Mouse (Mus musculus) testis, postnatal 14 days (tissue): ENCODE results near the gene Ucp1.
A peak's percentile ranks its signal among the peaks of the same experiment; 100 is the strongest.

Experiments
- DNase-seq: peaks from one replicate; pipeline ENCODE4 v3.0.0; 2021; ENCODE audit warnings: low spot score

Ucp1 gene

DNA sequence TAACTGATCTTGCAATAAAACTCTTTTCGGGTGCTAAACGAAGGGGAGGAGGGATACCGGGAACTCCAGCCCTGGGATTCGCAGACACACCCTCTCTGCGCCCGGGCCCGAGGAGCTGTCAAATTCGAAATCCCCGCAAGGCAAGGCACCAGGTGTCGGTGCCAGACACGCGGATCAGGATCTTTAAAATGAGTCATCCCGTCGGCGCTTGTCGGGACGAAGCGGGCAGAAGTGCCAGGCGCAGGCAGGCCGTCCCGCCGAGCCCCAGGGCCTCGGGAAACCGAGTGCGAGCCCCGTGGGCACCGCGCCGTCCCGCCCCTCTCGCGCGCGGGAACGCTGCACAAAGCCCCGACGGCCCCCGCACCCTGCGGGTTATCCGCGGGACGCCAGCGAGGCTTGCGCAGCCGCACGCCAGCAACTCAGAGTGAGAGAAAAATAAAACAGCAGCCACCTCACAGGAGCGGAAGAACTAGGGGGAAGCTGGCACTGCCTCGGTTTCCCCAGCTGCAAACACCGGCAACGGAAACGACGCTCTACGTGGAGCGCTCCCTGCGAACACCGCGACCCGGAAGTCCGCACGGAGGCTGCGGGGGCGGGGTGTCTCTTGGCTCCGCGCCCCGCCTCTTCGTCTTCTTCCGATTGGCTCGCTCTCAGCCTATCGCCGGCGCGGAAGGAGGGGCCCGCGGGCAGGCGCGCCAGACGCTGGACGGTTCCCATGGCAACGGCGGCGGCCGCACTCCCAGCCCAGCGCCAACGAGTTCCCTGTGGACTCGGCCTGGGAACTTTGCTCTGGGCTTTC, 41.9 kb downstream of the Ucp1 start, which contains the start of gene Elmod2:
Elmod2 (minus strand) TSS at position 588 of the 799 bp plus-strand sequence.
- DNase-seq, result peak; percentile 97

DNA sequence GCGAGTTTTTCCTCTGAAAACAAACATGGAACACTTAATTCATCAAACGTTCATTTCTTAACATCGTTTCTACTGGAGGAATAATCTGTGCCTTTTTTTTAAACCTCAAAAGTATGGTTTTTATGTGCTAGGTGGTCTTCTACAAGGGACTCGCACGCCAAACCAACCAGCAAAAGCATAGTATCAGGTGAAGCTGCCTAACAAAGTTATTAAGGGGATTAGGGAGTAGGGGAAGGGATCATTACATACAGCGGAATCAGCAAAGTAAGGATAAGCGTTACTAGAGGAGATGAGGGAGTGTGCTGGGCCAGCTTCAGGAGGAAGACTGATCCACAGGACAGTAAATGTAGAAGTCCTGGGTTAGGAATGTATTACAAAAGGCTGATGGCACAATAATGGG, 42.7 kb downstream of the Ucp1 start:
- DNase-seq, result no peak

DNA sequence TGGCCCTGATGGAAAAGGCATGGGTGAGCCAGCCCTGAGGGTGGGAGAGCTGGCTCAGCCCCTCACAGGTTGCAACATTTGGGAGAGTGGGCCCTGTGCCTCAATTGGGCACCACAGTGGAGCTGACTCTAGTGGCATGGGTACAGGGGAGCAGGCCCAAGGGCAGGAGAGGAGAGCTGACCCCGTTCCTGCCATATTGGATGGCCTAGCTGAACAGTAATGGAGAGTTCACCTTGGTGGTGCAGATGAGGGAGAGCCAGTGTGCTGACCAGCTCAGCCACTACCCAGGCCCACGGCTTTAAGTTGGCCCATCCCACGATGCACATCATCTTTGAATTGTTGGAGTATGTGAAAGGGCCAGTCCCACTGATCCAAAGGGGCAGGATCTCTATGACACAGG, 51.9 kb downstream of the Ucp1 start:
- DNase-seq, result no peak

DNA sequence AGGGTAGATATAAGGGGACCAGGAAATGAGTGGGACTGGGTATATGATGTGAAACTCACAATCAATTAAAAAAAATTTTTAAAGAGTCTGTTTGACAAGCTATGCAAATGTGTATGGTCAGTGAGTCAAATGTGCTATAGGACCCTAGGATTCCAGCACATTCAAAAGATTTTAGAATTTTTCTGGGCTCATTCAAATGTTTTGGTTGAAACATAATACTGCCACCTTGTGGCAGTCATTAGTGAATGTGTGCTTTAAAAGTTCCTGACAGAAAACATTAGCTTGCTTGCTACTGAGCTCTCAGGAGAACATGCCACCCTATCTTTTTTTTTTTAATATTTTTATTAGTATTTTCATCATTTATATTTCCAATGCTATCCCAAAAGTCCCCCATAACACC, 52.5 kb downstream of the Ucp1 start:
- no peak for DNase-seq
